Comparison of ENCODE assay signal across 8 mouse cellular contexts in the genomic region with DNA sequence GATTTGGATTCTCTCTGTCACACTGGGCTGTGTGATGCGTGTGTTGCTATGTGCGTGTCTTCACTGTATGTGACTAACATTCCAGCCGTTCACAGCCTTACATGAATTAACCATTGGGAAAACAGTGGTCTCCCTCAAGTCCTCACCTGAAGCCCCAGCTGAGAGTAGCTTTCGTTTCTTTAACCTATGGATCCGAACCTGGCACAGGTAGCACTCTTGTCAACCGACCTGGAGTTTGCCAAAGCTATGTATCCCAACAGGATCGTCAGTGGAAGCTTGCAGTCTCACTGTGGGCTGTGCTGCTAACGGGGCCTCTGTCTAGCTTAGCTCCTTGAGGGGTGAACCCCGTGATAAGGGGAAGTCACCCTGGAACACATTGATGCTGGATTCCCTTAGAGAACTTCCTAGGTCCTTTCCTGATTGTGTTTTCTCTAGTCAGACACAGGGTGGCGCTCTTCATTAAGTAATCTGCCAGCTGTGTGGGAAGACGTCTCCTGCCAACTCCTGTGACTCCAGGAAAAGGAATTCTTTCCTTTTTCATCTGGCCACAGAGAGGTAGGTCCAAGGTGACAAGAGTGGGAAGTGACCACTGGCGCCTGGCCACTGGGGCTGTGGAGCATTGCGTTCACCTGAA. TPM values are rescaled to one million over a fixed set of nuclear protein-coding genes. Genes with fewer than 3 reads are reported as not detected.
A peak's percentile ranks its signal among the peaks of the same experiment; 100 is the strongest.
DNase-seq lines count a peak whose midpoint lies in the region; ATAC-seq and TF ChIP-seq lines count a peak whose summit lies in the region.

No protein-coding gene starts in this region.

- intact Hi-C loops in gastrocnemius, postnatal 36 days (cut with DNase I) = loop anchor here (2.0 to 5.0 kb wide), 3 partner anchors 117 to 401 kb away; a partner anchor contains a TSS

- H3K36me3 ChIP-seq in intestine, postnatal 0 days (ENCODE audit: control insufficient read depth, insufficient read depth) = peaks cover 12% of the 10 kb centered on the region; the same call in 1 of the 2 replicates
- peaks cover 25% of the 10 kb centered on the region for H3K36me3 ChIP-seq in limb, embryonic 15.5 days
- no peaks in the 10 kb centered on the region for H3K36me3 ChIP-seq in neural tube, embryonic 11.5 days (ENCODE audit: control insufficient read depth, insufficient read depth, low read length)

- H3K27me3 ChIP-seq in intestine, postnatal 0 days (replicated peaks; ENCODE audit: control insufficient read depth, insufficient read depth, low read length) = no peaks in the 10 kb centered on the region
- H3K27me3 ChIP-seq in limb, embryonic 15.5 days = no peaks in the 10 kb centered on the region
- H3K27me3 ChIP-seq in neural tube, embryonic 11.5 days (ENCODE audit: control insufficient read depth, insufficient read depth, low read length) = no peaks in the 10 kb centered on the region

- H3K4me3 ChIP-seq in intestine, postnatal 0 days (ENCODE audit: low read depth, low read length) = no peak overlapping the region
- no peak overlapping the region for H3K4me3 ChIP-seq in limb, embryonic 15.5 days
- no peak overlapping the region for H3K4me3 ChIP-seq in neural tube, embryonic 11.5 days (ENCODE audit: low read depth, low read length)

- no peaks in the 10 kb centered on the region for H3K9me3 ChIP-seq in intestine, postnatal 0 days (ENCODE audit: control insufficient read depth)
- H3K9me3 ChIP-seq in limb, embryonic 15.5 days = no peaks in the 10 kb centered on the region
- no peaks in the 10 kb centered on the region for H3K9me3 ChIP-seq in neural tube, embryonic 11.5 days (ENCODE audit: control insufficient read depth, low read length)

- WGBS in intestine, postnatal 0 days = 44% methylated on average over 13 of the region's 13 CpGs
- 39% methylated on average over 13 of the region's 13 CpGs for WGBS in limb, embryonic 15.5 days
- WGBS in neural tube, embryonic 11.5 days = 43% methylated on average over 13 of the region's 13 CpGs

- no peak overlapping the region for H3K9ac ChIP-seq in intestine, postnatal 0 days (ENCODE audit: low read depth, low read length)
- no peak overlapping the region for H3K9ac ChIP-seq in limb, embryonic 15.5 days
- H3K9ac ChIP-seq in neural tube, embryonic 11.5 days (ENCODE audit: low read length) = no peak overlapping the region

- peak; percentile 29; the same call in 1 of the 2 replicates for ATAC-seq in intestine, postnatal 0 days
- no peak for ATAC-seq in limb, embryonic 15.5 days (ENCODE audit: insufficient number of reproducible peaks, low FRiP score, low TSS enrichment, low read depth)
- ATAC-seq in neural tube, embryonic 11.5 days (ENCODE audit: insufficient read depth, low FRiP score, low TSS enrichment) = peak; percentile 73

- peak overlapping the region; percentile 17; the same call in 1 of the 2 replicates for H3K4me2 ChIP-seq in intestine, postnatal 0 days (replicated peaks; ENCODE audit: low read depth)
- H3K4me2 ChIP-seq in limb, embryonic 15.5 days = peak overlapping the region; percentile 32; the same call in 1 of the 2 replicates
- H3K4me2 ChIP-seq in neural tube, embryonic 11.5 days (ENCODE audit: low read depth) = no peak overlapping the region; the same call in 1 of the 2 replicates

- TF ChIP-seq CTCF in intestine, postnatal 0 days (IDR thresholded peaks at IDR 0.05; ENCODE audit: low read depth) = peak; percentile 90

- DNase-seq in 3T3-L1 (ENCODE audit: low read depth, low spot score) = peak; percentile 92
- DNase-seq in ZHBTc4 (ENCODE audit: low read depth, low spot score) = peak; percentile 83
- DNase-seq in embryo, embryonic 10 days (ENCODE audit: low spot score) = peak; percentile 89
- peak; percentile 40 to 46 for DNase-seq in gastrocnemius, postnatal 36 days
- peak; percentile 77 for DNase-seq in neural tube, embryonic 11.5 days (ENCODE audit: low spot score)
- peak; percentile 35 to 62 for DNase-seq in urinary bladder, postnatal 4 days (ENCODE audit: low spot score in 2 of 2)

- no peaks in the 10 kb centered on the region; the same call in 1 of the 2 replicates for H3K4me1 ChIP-seq in intestine, postnatal 0 days (replicated peaks; ENCODE audit: control insufficient read depth, insufficient read depth, low read length)
- peaks cover 14% of the 10 kb centered on the region for H3K4me1 ChIP-seq in limb, embryonic 15.5 days
- peaks cover 4% of the 10 kb centered on the region for H3K4me1 ChIP-seq in neural tube, embryonic 11.5 days (ENCODE audit: control insufficient read depth, insufficient read depth, low read length)

- no peak overlapping the region for H3K27ac ChIP-seq in intestine, postnatal 0 days (ENCODE audit: low read depth, low read length)
- no peak overlapping the region; the same call in 1 of the 2 replicates for H3K27ac ChIP-seq in limb, embryonic 15.5 days
- no peak overlapping the region for H3K27ac ChIP-seq in neural tube, embryonic 11.5 days (ENCODE audit: low read depth, low read length)

RNA-seq across cellular contexts. Expression of a gene that starts 24.2 kb away (rescaled TPM):
- under 1 TPM; 0.79 to 0.89 TPM for total RNA-seq in gastrocnemius, postnatal 36 days (2021)
- polyA plus RNA-seq in intestine, postnatal 0 days (2015; fragmentation: Nextera tagmentation; extraction: Ambion mirVana) = 2.7 and 4.4 TPM in 2 replicates
- 3.0 and 3.5 TPM in 2 replicates for polyA plus RNA-seq in limb, embryonic 15.5 days (2015; fragmentation: Nextera tagmentation; extraction: Ambion mirVana)
- polyA plus RNA-seq in neural tube, embryonic 11.5 days (2014; fragmentation: Nextera tagmentation; extraction: Ambion mirVana) = 2.9 and 3.1 TPM in 2 replicates

RNA-seq across cellular contexts. Expression of a gene that starts 24.2 kb away (rescaled TPM):
- total RNA-seq in gastrocnemius, postnatal 36 days (2021) = not detected
- polyA plus RNA-seq in intestine, postnatal 0 days (2015; fragmentation: Nextera tagmentation; extraction: Ambion mirVana) = 3.2 and 3.4 TPM in 2 replicates
- polyA plus RNA-seq in limb, embryonic 15.5 days (2015; fragmentation: Nextera tagmentation; extraction: Ambion mirVana) = 0.55 TPM in 1 of 2 replicates, not detected in the other
- 0.49 and 1.6 TPM in 2 replicates for polyA plus RNA-seq in neural tube, embryonic 11.5 days (2014; fragmentation: Nextera tagmentation; extraction: Ambion mirVana)

RNA-seq across cellular contexts. Expression of a gene that starts 24.5 kb away (rescaled TPM):
- 10 to 100 TPM; 13.7 to 17.7 TPM for total RNA-seq in gastrocnemius, postnatal 36 days (2021)
- polyA plus RNA-seq in intestine, postnatal 0 days (2015; fragmentation: Nextera tagmentation; extraction: Ambion mirVana) = 27.4 and 30.9 TPM in 2 replicates
- polyA plus RNA-seq in limb, embryonic 15.5 days (2015; fragmentation: Nextera tagmentation; extraction: Ambion mirVana) = 61.9 and 65.0 TPM in 2 replicates
- polyA plus RNA-seq in neural tube, embryonic 11.5 days (2014; fragmentation: Nextera tagmentation; extraction: Ambion mirVana) = 57.3 and 63.2 TPM in 2 replicates

RNA-seq across cellular contexts. Expression of a gene that starts 55.5 kb away (rescaled TPM):
- 1 to 10 TPM; 1.4 to 1.7 TPM for total RNA-seq in gastrocnemius, postnatal 36 days (2021)
- polyA plus RNA-seq in intestine, postnatal 0 days (2015; fragmentation: Nextera tagmentation; extraction: Ambion mirVana) = 3.6 and 5.8 TPM in 2 replicates
- polyA plus RNA-seq in limb, embryonic 15.5 days (2015; fragmentation: Nextera tagmentation; extraction: Ambion mirVana) = 4.8 and 5.5 TPM in 2 replicates
- polyA plus RNA-seq in neural tube, embryonic 11.5 days (2014; fragmentation: Nextera tagmentation; extraction: Ambion mirVana) = 8.0 and 8.3 TPM in 2 replicates
